Mouse (Mus musculus) G1E (cell line): Measurements from ENCODE around the gene Csad. TPM values are rescaled to one million over a fixed set of nuclear protein-coding genes. Genes with fewer than 3 reads are reported as not detected.

Experiments
- ATAC-seq: 2 replicates; pipeline ENCODE4 v1.8.0; 2016; ENCODE audit warnings: mild to moderate bottlenecking; ENCODE audit not compliant: insufficient number of reproducible peaks, poor library complexity, low FRiP score, severe bottlenecking; ENCODE audit errors: extremely low read depth
- DNase-seq: peaks from one replicate; pipeline ENCODE4 v3.0.0; 2012; ENCODE audit warnings: low spot score
- H3K27me3 ChIP-seq: 2 replicates; pipeline ENCODE4 v1.6.1; 2012; ENCODE audit warnings: mild to moderate bottlenecking, low read length, inconsistent platforms; ENCODE audit not compliant: insufficient read depth
- H3K36me3 ChIP-seq: replicated peaks from 2 replicates; pipeline ENCODE3; 2012; ENCODE audit warnings: mild to moderate bottlenecking, inconsistent platforms
- H3K4me1 ChIP-seq: 2 replicates; pipeline ENCODE4 v1.6.1; 2012; ENCODE audit warnings: low read depth, low read length, inconsistent platforms, mixed read lengths; ENCODE audit not compliant: insufficient read depth
- H3K4me3 ChIP-seq: 2 replicates; pipeline ENCODE4 v1.5.1; 2012; ENCODE audit warnings: low read depth, mild to moderate bottlenecking, inconsistent platforms, low read length, moderate library complexity, mixed read lengths
- H3K9me3 ChIP-seq: replicated peaks from 2 replicates; pipeline ENCODE4 v1.6.1; 2012; ENCODE audit warnings: inconsistent platforms
- CTCF ChIP-seq: IDR thresholded peaks from 2 replicates; pipeline ENCODE4 v1.5.1; 2012; ENCODE audit warnings: low read depth, low read length, inconsistent platforms, mixed read lengths
- GATA1 ChIP-seq: IDR thresholded peaks from 2 replicates; pipeline ENCODE4 v1.6.1; 2012; ENCODE audit warnings: borderline replicate concordance, low read length, inconsistent platforms, mixed read lengths
- GATA2 ChIP-seq: IDR thresholded peaks from 2 replicates; pipeline ENCODE4 v1.6.1; 2012; ENCODE audit warnings: low read depth, low read length, inconsistent platforms, borderline replicate concordance
- POLR2AphosphoS5 ChIP-seq: IDR thresholded peaks from 2 replicates; pipeline ENCODE4 v1.6.1; 2012; ENCODE audit warnings: low read depth, low read length, inconsistent platforms; ENCODE audit not compliant: insufficient replicate concordance
- TAL1 ChIP-seq: conservative IDR thresholded peaks from 2 replicates; pipeline ENCODE4 v1.6.1; 2012; ENCODE audit warnings: low read depth, low read length, inconsistent platforms, mixed read lengths
- polyA plus RNA-seq: library from polyadenylated mRNA; stranded (reverse); fragments of >175 nt; gene quantifications from 2 replicates; pipeline ENCODE4 v1.2.3, GENCODE M21; 2012
- total RNA-seq, 2 experiments: library from RNA; stranded (forward) in 1 of 2; stranded (reverse) in 1 of 2; fragments of 200-1000 nt in 1 of 2; fragments of >200 nt in 1 of 2; fragmentation: Nextera tagmentation in 1 of 2; gene quantifications; 2 replicates each; pipeline ENCODE4 v1.2.3; 2014 to 2017

Gene Csad
- total and polyA plus RNA-seq, 3 experiments: 3.1 to 11.9 (median 4.2) TPM

GRCm38 (mm10) chr15:102238543-102239259, 34.2 kb upstream of the Csad start:
- H3K36me3 ChIP-seq: no peaks in the 10 kb centered on the region
- peaks cover 56% of the 10 kb centered on the region for H3K27me3 ChIP-seq
- no peaks in the 10 kb centered on the region for H3K9me3 ChIP-seq
- no peak overlapping the region for H3K4me3 ChIP-seq
- TF ChIP-seq GATA1 (no peak), CTCF (no peak), TAL1 (no peak), POLR2AphosphoS5 (no peak), GATA2 (no peak)
- ATAC-seq (no peak), DNase-seq (no peak)
- peaks cover 56% of the 10 kb centered on the region for H3K4me1 ChIP-seq

DNA sequence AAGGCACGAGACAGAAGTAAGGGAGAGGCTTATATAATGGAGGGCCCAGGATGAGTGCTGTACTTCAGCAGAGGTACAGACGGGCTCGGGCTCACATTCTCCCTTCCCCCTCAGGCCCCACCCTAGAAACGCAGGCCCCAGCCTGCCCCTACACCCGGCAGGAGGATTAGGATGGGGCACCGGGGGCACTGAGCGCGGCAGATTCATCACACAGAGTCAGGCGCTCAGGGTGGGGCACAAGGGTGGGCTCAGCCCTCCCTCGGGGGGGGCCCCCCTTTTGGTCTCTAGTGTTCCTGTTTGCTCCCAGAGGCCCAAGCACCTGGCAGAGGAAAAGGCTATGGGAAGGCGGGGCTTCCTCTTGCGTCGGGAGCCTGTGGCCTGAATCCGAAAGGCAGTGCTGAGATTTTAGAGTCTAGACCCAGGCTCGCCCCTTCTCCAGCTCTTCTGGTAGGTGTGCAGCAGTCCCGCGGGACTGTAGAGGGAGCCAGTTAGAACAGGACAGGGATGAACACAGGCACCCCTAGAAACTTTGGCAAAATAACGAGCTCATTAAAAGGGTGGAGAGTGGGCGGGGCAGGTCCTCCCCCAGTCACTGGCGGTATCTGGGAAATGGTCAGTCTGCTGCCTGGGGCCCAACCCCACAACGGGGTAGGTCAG, 31.0 kb upstream of the Csad start:
- ATAC-seq: no peak
- Histone ChIP-seq H3K9me3 (no peaks in the 10 kb centered on the region), H3K27me3 (peaks cover 25% of the 10 kb centered on the region), H3K4me3 (peak overlapping the region; percentile 60; the same call in 1 of the 2 replicates), H3K36me3 (no peaks in the 10 kb centered on the region), H3K4me1 (peaks cover 69% of the 10 kb centered on the region)
- TF ChIP-seq GATA1 (no peak), POLR2AphosphoS5 (no peak), TAL1 (no peak), GATA2 (no peak), CTCF (no peak)
- no peak for DNase-seq

DNA sequence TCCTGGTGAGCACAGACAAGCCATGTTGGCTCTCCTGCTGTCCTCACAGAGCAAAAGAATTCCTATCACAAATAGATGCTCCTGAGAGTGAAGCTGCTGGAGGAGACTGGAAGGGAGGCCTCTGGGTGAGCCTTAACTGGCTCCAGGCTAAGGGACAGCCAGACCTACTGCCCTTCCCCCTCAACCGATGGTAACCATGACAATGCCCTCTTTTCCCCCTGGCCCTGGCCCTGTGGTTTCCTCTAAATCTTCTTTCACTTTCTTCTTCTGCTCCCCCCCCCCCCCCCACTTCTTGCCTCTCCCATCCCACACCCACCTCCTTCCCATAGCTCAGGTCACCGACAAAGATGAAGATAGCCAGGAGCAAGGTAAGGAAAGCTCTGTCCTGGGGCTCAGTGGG, 29.4 kb upstream of the Csad start:
- Histone ChIP-seq H3K27me3 (peaks cover 11% of the 10 kb centered on the region), H3K9me3 (no peaks in the 10 kb centered on the region), H3K36me3 (peaks cover 1% of the 10 kb centered on the region), H3K4me1 (peaks cover 70% of the 10 kb centered on the region), H3K4me3 (no peak overlapping the region; the same call in 1 of the 2 replicates)
- ATAC-seq: no peak
- no peak for DNase-seq
- TF ChIP-seq TAL1 (no peak), GATA1 (no peak), POLR2AphosphoS5 (no peak), GATA2 (no peak), CTCF (no peak)

DNA sequence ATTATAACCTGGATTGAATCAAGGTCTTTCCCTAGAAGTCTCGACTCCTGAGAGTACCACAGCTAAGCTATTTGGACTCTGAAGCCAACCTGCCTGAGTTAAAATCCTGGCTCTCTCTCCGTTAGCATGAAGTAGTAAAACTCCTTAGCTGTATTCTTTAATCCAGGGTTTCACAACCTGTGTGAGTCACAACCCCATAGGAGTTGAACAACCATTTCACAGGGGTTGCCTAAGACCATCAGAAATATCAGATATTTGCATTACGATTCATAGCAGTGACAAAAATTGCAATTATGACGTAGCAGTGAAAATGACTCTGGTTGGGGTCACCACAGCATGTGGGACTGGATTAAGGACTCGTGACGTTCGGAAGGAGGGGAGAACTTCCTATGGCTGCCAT, 28.2 kb upstream of the Csad start:
- Histone ChIP-seq H3K36me3 (peaks cover 3% of the 10 kb centered on the region), H3K27me3 (peaks cover 6% of the 10 kb centered on the region; the same call in 1 of the 2 replicates), H3K9me3 (no peaks in the 10 kb centered on the region), H3K4me1 (peaks cover 80% of the 10 kb centered on the region), H3K4me3 (no peak overlapping the region)
- ATAC-seq (no peak), DNase-seq (no peak)
- no peak for TF ChIP-seq CTCF
- no peak for TF ChIP-seq GATA1
- no peak for TF ChIP-seq GATA2
- TF ChIP-seq POLR2AphosphoS5: no peak
- no peak for TF ChIP-seq TAL1

DNA sequence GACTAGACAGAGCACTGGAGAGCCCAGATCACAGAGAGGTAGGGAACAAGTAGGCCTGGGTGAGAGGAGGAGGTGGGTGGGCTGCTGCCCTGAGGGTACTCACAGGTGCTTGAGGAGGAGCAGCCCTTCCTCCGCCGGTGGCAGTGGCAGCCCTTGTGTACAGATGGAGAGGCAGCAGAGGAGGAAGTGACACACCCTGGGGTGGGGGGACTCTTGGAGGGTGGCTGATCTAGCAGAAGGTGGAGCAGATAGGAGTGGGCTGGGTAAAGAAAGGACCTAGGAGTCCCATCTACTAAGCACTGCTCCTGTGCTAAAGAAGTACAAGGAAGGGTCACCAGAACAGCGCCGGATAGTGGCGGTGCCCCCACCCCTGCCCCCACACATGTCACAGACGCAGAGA, 27.2 kb upstream of the Csad start, which contains the start of gene Itgb7:
Itgb7 (minus strand) TSS at position 197 of the 400 bp plus-strand sequence.
- peaks cover 6% of the 10 kb centered on the region; the same call in 1 of the 2 replicates for H3K27me3 ChIP-seq
- H3K4me1 ChIP-seq: peaks cover 90% of the 10 kb centered on the region
- peak within 1 kb of the TSS; percentile 69 for H3K4me3 ChIP-seq
- ATAC-seq (peak; percentile 91), DNase-seq (peak; percentile 84)
- H3K36me3 ChIP-seq: peaks cover 6% of the 10 kb centered on the region
- no peaks in the 10 kb centered on the region for H3K9me3 ChIP-seq
- no peak for TF ChIP-seq GATA1
- TF ChIP-seq GATA2: no peak
- TF ChIP-seq CTCF: no peak
- TF ChIP-seq TAL1: no peak; the same call in 1 of the 2 replicates
- TF ChIP-seq POLR2AphosphoS5: no peak
